Mouse (Mus musculus) embryonic facial prominence, embryonic 13.5 days (tissue): ENCODE measurements around the gene Il22ra2. TPM values are rescaled to one million over a fixed set of nuclear protein-coding genes. Genes with fewer than 3 reads are reported as not detected.

Experiments
- ATAC-seq: fragments of 200-750 bp; cut with Nextera tagmentation; 2 replicates; pipeline ENCODE4 v1.8.0; 2017; ENCODE audit warnings: low read depth; ENCODE audit not compliant: insufficient number of reproducible peaks, insufficient read depth, low FRiP score, low TSS enrichment
- H3K27ac ChIP-seq: fragments of 300-500 bp; sonication (generic); 2 replicates; pipeline ENCODE4 v1.5.1; 2015; ENCODE audit warnings: moderate library complexity, mild to moderate bottlenecking, inconsistent platforms
- H3K27me3 ChIP-seq: fragments of 300-500 bp; sonication (generic); 2 replicates; pipeline ENCODE4 v1.6.1; 2015; ENCODE audit warnings: mild to moderate bottlenecking, inconsistent platforms
- H3K36me3 ChIP-seq: fragments of 300-500 bp; sonication (generic); 2 replicates; pipeline ENCODE4 v1.6.1; 2015; ENCODE audit warnings: mild to moderate bottlenecking, inconsistent platforms
- H3K4me1 ChIP-seq: fragments of 300-500 bp; sonication (generic); 2 replicates; pipeline ENCODE4 v1.6.1; 2015; ENCODE audit warnings: inconsistent platforms
- H3K4me2 ChIP-seq: fragments of 300-500 bp; sonication (generic); 2 replicates; pipeline ENCODE4 v1.6.1; 2015; ENCODE audit warnings: moderate library complexity, mild to moderate bottlenecking, inconsistent platforms
- H3K4me3 ChIP-seq: fragments of 300-500 bp; sonication (generic); 2 replicates; pipeline ENCODE4 v1.5.1; 2015; ENCODE audit warnings: mild to moderate bottlenecking, inconsistent platforms
- H3K9ac ChIP-seq: fragments of 300-500 bp; sonication (generic); 2 replicates; pipeline ENCODE4 v1.6.1; 2015; ENCODE audit warnings: mild to moderate bottlenecking, inconsistent platforms
- H3K9me3 ChIP-seq: fragments of 300-500 bp; sonication (generic); 2 replicates; pipeline ENCODE4 v1.6.1; 2016; ENCODE audit warnings: inconsistent platforms
- whole genome bisulfite sequencing: fragments of 180-500 bp; shearing (Covaris S2); methylation state at CpG from one replicate; pipeline ENCODE4 v1.1.7; 2015; ENCODE audit warnings: mixed read lengths; 5-methylcytosine and 5-hydroxymethylcytosine counted together
- polyA plus RNA-seq: library from polyadenylated mRNA; unstranded; fragments of >200 nt; fragmentation: Nextera tagmentation; extraction: Ambion mirVana; gene quantifications from 2 replicates; pipeline ENCODE4 v1.2.1, GENCODE M21; 2015

Gene Il22ra2
- polyA plus RNA-seq, 1 experiment from 2014 or later: not detected

- Histone ChIP-seq H3K27ac (no peak overlapping the region), H3K9me3 (no peaks in the 10 kb centered on the region), H3K27me3 (no peaks in the 10 kb centered on the region), H3K4me3 (no peak overlapping the region), H3K4me1 (no peaks in the 10 kb centered on the region), H3K9ac (no peak overlapping the region), H3K4me2 (no peak overlapping the region), H3K36me3 (no peaks in the 10 kb centered on the region)
- WGBS: 80% methylated on average over 9 of the region's 9 CpGs
- no peak for ATAC-seq
Measured at GRCm38 (mm10) chr10:19657426-19657825, 35.6 kb downstream of the Il22ra2 start.

GRCm38 (mm10) chr10:19659953-19660352, 38.2 kb downstream of the Il22ra2 start:
- no peak overlapping the region for H3K4me3 ChIP-seq
- 78% methylated on average over 5 of the region's 5 CpGs for WGBS
- H3K9me3 ChIP-seq: no peaks in the 10 kb centered on the region
- H3K27ac ChIP-seq: no peak overlapping the region
- H3K36me3 ChIP-seq: no peaks in the 10 kb centered on the region
- H3K9ac ChIP-seq: no peak overlapping the region
- no peaks in the 10 kb centered on the region for H3K27me3 ChIP-seq
- H3K4me2 ChIP-seq: no peak overlapping the region
- H3K4me1 ChIP-seq: no peaks in the 10 kb centered on the region
- no peak for ATAC-seq

- Histone ChIP-seq H3K4me3 (no peak overlapping the region), H3K4me1 (no peaks in the 10 kb centered on the region), H3K36me3 (no peaks in the 10 kb centered on the region), H3K9ac (no peak overlapping the region), H3K27ac (no peak overlapping the region), H3K27me3 (no peaks in the 10 kb centered on the region), H3K4me2 (no peak overlapping the region), H3K9me3 (no peaks in the 10 kb centered on the region)
- 83% methylated on average over 5 of the region's 5 CpGs for WGBS
- no peak for ATAC-seq
Measured at GRCm38 (mm10) chr10:19668973-19669372, 47.2 kb downstream of the Il22ra2 start.

GRCm38 (mm10) chr10:19672015-19672414, 50.2 kb downstream of the Il22ra2 start:
- Histone ChIP-seq H3K27ac (no peak overlapping the region), H3K9ac (no peak overlapping the region), H3K27me3 (no peaks in the 10 kb centered on the region), H3K4me2 (no peak overlapping the region), H3K4me3 (no peak overlapping the region), H3K4me1 (no peaks in the 10 kb centered on the region), H3K36me3 (no peaks in the 10 kb centered on the region), H3K9me3 (no peaks in the 10 kb centered on the region)
- ATAC-seq: no peak

- no peak overlapping the region for H3K4me2 ChIP-seq
- ATAC-seq: no peak
- 85% methylated on average over 1 of the region's 1 CpGs for WGBS
Measured at GRCm38 (mm10) chr10:19673146-19673545, 51.3 kb downstream of the Il22ra2 start.

More at GRCm38 (mm10) chr10:19673146-19673545, 51.3 kb downstream of the Il22ra2 start:
- no peaks in the 10 kb centered on the region for H3K9me3 ChIP-seq
- H3K4me3 ChIP-seq: no peak overlapping the region
- H3K27me3 ChIP-seq: no peaks in the 10 kb centered on the region
- no peaks in the 10 kb centered on the region for H3K36me3 ChIP-seq
- H3K4me1 ChIP-seq: no peaks in the 10 kb centered on the region
- no peak overlapping the region for H3K9ac ChIP-seq
- H3K27ac ChIP-seq: no peak overlapping the region

Other genes starting within 250 kb of the Il22ra2 start
- 36.9 and 40.3 TPM in 2 replicates for gene Ifngr1, start 30.0 kb upstream of the Il22ra2 start, polyA plus RNA-seq
- 0.17 and 0.18 TPM in 2 replicates for gene Il20ra, start 90.6 kb downstream of the Il22ra2 start, polyA plus RNA-seq
- gene Slc35d3, start 229.5 kb downstream of the Il22ra2 start, polyA plus RNA-seq: 0.27 and 0.48 TPM in 2 replicates